Mouse (Mus musculus) limb, embryonic 14.5 days (tissue): ENCODE measurements around the gene Ces2e. TPM values are rescaled to one million over a fixed set of nuclear protein-coding genes. Genes with fewer than 3 reads are reported as not detected.

Source experiments
- ATAC-seq: fragments of 200-750 bp; cut with Nextera tagmentation; 2 replicates; pipeline ENCODE4 v1.8.0; 2017; ENCODE audit warnings: low read depth, moderate number of reproducible peaks, moderate TSS enrichment; ENCODE audit not compliant: low FRiP score
- DNase-seq: peaks from one replicate; pipeline ENCODE4 v3.0.0-alpha.2; 2015; ENCODE audit warnings: low spot score
- H3K27ac ChIP-seq: fragments of 300-500 bp; sonication (generic); replicated peaks from 2 replicates; pipeline ENCODE4 v1.5.1; 2014; ENCODE audit warnings: low read depth, mild to moderate bottlenecking, low read length, moderate library complexity, mixed read lengths
- H3K27me3 ChIP-seq: fragments of 300-500 bp; sonication (generic); 2 replicates; pipeline ENCODE4 v1.6.1; 2014; ENCODE audit warnings: low read length, mixed read lengths; ENCODE audit not compliant: control insufficient read depth, insufficient read depth
- H3K36me3 ChIP-seq: fragments of 300-500 bp; sonication (generic); 2 replicates; pipeline ENCODE4 v1.6.1; 2014; ENCODE audit warnings: mild to moderate bottlenecking, low read length, moderate library complexity, mixed read lengths; ENCODE audit not compliant: control insufficient read depth, insufficient read depth
- H3K4me1 ChIP-seq: fragments of 300-500 bp; sonication (generic); 2 replicates; pipeline ENCODE4 v1.6.1; 2014; ENCODE audit warnings: antibody characterized with exemption, low read length, mixed read lengths; ENCODE audit not compliant: control insufficient read depth, insufficient read depth
- H3K4me2 ChIP-seq: fragments of 300-500 bp; sonication (generic); replicated peaks from 2 replicates; pipeline ENCODE4 v1.6.1; 2014; ENCODE audit warnings: low read depth, mild to moderate bottlenecking, low read length, moderate library complexity; ENCODE audit not compliant: severe bottlenecking
- H3K4me3 ChIP-seq: fragments of 300-500 bp; sonication (generic); replicated peaks from 2 replicates; pipeline ENCODE4 v1.5.1; 2014; ENCODE audit warnings: low read length
- H3K9ac ChIP-seq: fragments of 300-500 bp; sonication (generic); 2 replicates; pipeline ENCODE4 v1.6.1; 2014; ENCODE audit warnings: mild to moderate bottlenecking, low read depth, low read length, moderate library complexity; ENCODE audit not compliant: severe bottlenecking
- H3K9me3 ChIP-seq: fragments of 300-500 bp; sonication (generic); 2 replicates; pipeline ENCODE4 v1.6.1; 2016; ENCODE audit warnings: low read length; ENCODE audit not compliant: control insufficient read depth
- POLR2A ChIP-seq: fragments of 200-500 bp; IDR thresholded peaks from 2 replicates; pipeline ENCODE4 v1.8.0; 2012; ENCODE audit warnings: inconsistent platforms, mild to moderate bottlenecking, moderate library complexity, borderline replicate concordance; ENCODE audit not compliant: insufficient read depth, insufficient read length; ENCODE audit errors: extremely low read depth
- WGBS: fragments of 180-500 bp; shearing (Covaris S2); extraction: QIAGEN DNeasy Blood & Tissue Kit; methylation state at CpG from one replicate; pipeline ENCODE4 v1.1.7; 2014; 5-methylcytosine and 5-hydroxymethylcytosine counted together
- polyA plus RNA-seq, 2 experiments: library from polyadenylated mRNA; depleted of rRNA in 1 of 2; stranded (reverse) in 1 of 2; unstranded in 1 of 2; fragments of >200 nt; fragmentation: Nextera tagmentation in 1 of 2; extraction: Ambion mirVana in 1 of 2; gene quantifications; 2 replicates each; pipeline versions ENCODE4 v1.2.1 to v1.2.3; 2012 to 2014

Ces2e gene
- polyA plus RNA-seq, 2 experiments, result 0.22 to 0.25 TPM

GRCm38 (mm10) chr8:104927301-104927700 is 1.2 kb downstream of the Ces2e start:
- no peak for DNase-seq
- WGBS, result 90% methylated on average over 3 of the region's 3 CpGs
- Histone ChIP-seq H3K27me3 (no peaks in the 10 kb centered on the region), H3K27ac (no peak overlapping the region), H3K9ac (no peak overlapping the region), H3K36me3 (no peaks in the 10 kb centered on the region), H3K4me2 (no peak overlapping the region), H3K9me3 (no peaks in the 10 kb centered on the region), H3K4me3 (no peak overlapping the region), H3K4me1 (no peaks in the 10 kb centered on the region)
- no peak for ATAC-seq
- TF ChIP-seq POLR2A, result no peak

- ATAC-seq (no peak), DNase-seq (no peak)
- no peak overlapping the region for H3K27ac ChIP-seq
- H3K4me1 ChIP-seq, result no peaks in the 10 kb centered on the region
- no peaks in the 10 kb centered on the region for H3K27me3 ChIP-seq
- no peak overlapping the region for H3K4me2 ChIP-seq
- 74% methylated on average over 2 of the region's 2 CpGs for WGBS
- no peak for TF ChIP-seq POLR2A
- H3K36me3 ChIP-seq, result no peaks in the 10 kb centered on the region
- no peak overlapping the region for H3K4me3 ChIP-seq
- H3K9ac ChIP-seq, result no peak overlapping the region
- H3K9me3 ChIP-seq, result no peaks in the 10 kb centered on the region
Measured at GRCm38 (mm10) chr8:104944665-104945064, 18.6 kb downstream of the Ces2e start.

GRCm38 (mm10) chr8:104947056-104947455 is 21.0 kb downstream of the Ces2e start, which contains the start of gene Ces2f:
Gene Ces2f, plus strand, starts transcription at chr8:104947356.
- TF ChIP-seq POLR2A, result no peak
- Histone ChIP-seq H3K4me1 (no peaks in the 10 kb centered on the region), H3K4me2 (no peak within 1 kb of the TSS), H3K4me3 (no peak within 1 kb of the TSS), H3K27ac (no peak within 1 kb of the TSS), H3K27me3 (no peaks in the 10 kb centered on the region), H3K36me3 (no peaks in the 10 kb centered on the region), H3K9me3 (no peaks in the 10 kb centered on the region), H3K9ac (no peak within 1 kb of the TSS)
- no peak for DNase-seq
- ATAC-seq, result no peak
- WGBS, result 70% methylated on average over 4 of the region's 4 CpGs

- ATAC-seq (no peak), DNase-seq (no peak)
- no peaks in the 10 kb centered on the region for H3K4me1 ChIP-seq
- H3K36me3 ChIP-seq, result no peaks in the 10 kb centered on the region
- no peak overlapping the region for H3K9ac ChIP-seq
- WGBS, result 79% methylated on average over 5 of the region's 5 CpGs
- H3K4me2 ChIP-seq, result no peak overlapping the region
- H3K4me3 ChIP-seq, result no peak overlapping the region
- H3K27me3 ChIP-seq, result no peaks in the 10 kb centered on the region
- no peak overlapping the region for H3K27ac ChIP-seq
- no peaks in the 10 kb centered on the region for H3K9me3 ChIP-seq
- TF ChIP-seq POLR2A, result no peak
Measured at GRCm38 (mm10) chr8:104949031-104949430, 23.0 kb downstream of the Ces2e start.

- WGBS, result 74% methylated on average over 5 of the region's 5 CpGs
- no peak within 1 kb of the TSS for H3K4me3 ChIP-seq
- no peaks in the 10 kb centered on the region for H3K9me3 ChIP-seq
- H3K4me2 ChIP-seq, result no peak within 1 kb of the TSS
- no peak for TF ChIP-seq POLR2A
- H3K4me1 ChIP-seq, result no peaks in the 10 kb centered on the region
- no peak within 1 kb of the TSS for H3K9ac ChIP-seq
- no peak within 1 kb of the TSS for H3K27ac ChIP-seq
- no peak for ATAC-seq
- H3K36me3 ChIP-seq, result no peaks in the 10 kb centered on the region
- H3K27me3 ChIP-seq, result no peaks in the 10 kb centered on the region
- DNase-seq, result peak; percentile 13
Measured at GRCm38 (mm10) chr8:104961537-104961961, 35.5 kb downstream of the Ces2e start, which contains the start of gene Ces2g. Gene Ces2g, plus strand, starts transcription at chr8:104961718.
